Mouse (Mus musculus) heart, adult 2 months (tissue): Measurements from ENCODE around the gene Svs6.
"Not testable (repeated sequence)": the region's sequence is repeated elsewhere in the genome, so short reads cannot be mapped to it uniquely, and the experiment has no call there.

Experiments used
- CTCF ChIP-seq: fragments of 200-600 bp; IDR thresholded peaks from 2 replicates; pipeline ENCODE4 v1.8.1; 2022; ENCODE audit warnings: antibody characterized with exemption, mild to moderate bottlenecking, moderate library complexity
- POLR2A ChIP-seq: fragments of 200-500 bp; IDR thresholded peaks from 2 replicates; pipeline ENCODE4 v1.6.1; 2011; ENCODE audit warnings: mild to moderate bottlenecking, low read depth, low read length, control low read depth; ENCODE audit not compliant: insufficient read depth

DNA sequence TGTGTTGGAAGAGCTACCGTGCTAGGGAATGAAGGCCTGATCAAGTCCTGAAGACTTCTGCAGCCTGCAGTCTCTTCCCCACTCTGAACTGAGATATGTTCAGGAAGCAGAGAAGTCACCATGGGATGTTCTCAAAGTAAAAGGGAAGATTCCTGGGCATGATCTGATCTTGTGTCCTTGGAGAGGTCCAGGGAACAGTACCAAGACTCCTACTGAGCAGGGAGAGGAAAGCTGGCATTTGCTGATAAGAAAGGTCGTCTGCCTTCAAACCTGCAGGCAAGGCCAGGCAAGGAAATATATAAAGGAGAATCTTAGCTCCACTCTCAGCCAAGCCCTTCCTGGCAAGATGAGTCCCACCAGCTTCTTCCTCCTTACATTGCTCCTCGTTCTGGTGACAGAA lies 15.9 kb downstream of the Svs6 start, which contains the start of gene Svs5:
- not testable (repeated sequence) for TF ChIP-seq CTCF, POLR2A
